Mouse (Mus musculus) spleen, adult 12 weeks (tissue): ENCODE results near the gene Morn4.
A peak's percentile ranks its signal among the peaks of the same experiment; 100 is the strongest.

ENCODE experiments used
- DNase-seq: peaks from one replicate; pipeline ENCODE4 v3.0.0; 2022; ENCODE audit warnings: low spot score

The Morn4 gene

DNA sequence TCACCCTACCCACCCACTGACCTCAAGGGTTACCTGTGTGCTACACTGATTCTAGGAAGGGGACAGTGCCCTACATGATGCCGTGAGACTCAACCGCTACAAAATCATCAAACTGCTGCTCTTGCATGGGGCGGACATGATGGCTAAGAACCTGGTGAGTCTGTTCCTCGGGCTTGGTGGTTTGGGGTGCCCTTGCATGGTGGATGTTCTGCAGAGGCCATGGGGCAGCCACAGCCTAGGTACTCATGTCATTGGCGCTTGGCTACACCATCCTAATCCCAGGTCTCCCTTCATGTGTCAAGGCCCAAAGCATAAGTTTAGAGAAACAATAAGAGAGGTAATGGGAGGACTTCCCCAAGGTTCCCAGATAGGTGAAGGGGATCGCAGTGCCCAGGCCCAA is 42.2 kb downstream of the Morn4 start:
- no peak for DNase-seq

DNA sequence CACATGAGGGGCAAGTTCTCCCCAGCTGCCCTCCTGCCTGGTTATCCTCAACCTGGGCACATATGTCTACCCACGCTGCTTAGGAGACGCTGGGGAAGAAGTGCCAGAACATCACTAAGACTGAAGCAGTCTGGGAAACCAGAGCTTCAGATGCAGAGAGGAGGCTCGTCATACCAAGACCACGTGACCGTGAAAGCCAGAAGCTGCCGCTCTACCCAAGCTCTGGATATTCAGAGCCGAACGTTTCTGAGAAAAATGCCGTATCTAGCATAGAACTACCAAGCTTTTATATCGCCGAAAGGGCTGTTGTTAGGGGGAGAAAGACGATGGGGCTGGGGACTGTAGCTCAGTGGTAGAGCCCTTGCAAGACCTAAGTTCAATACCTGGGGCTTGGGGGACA is 47.8 kb downstream of the Morn4 start:
- DNase-seq = no peak

DNA sequence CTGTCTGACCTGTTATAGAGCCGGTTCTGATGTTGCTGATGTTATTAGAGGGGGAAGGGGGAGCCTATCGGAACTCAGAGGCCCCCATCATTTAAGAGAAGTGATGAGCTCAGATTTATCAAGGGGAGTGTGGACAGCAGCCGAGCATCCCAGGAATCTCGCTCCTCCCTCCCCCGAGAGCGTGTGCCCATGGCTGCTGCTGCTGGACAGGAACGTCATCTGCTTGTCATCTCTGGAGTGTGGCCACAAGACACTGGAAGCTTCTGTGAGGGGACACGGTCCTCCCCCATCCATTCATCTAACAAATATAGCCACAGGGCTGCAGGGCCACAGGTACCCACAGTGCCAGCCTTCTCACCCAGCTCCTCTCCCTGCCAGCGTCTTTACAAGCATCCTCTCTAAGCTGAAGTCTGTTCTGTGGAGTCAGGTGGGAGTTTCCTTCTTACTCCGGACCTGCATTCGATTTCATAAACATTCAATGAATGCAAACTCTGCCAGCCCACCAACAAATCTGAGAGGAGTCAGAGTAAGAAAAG is 48.9 kb downstream of the Morn4 start:
- DNase-seq = no peak

DNA sequence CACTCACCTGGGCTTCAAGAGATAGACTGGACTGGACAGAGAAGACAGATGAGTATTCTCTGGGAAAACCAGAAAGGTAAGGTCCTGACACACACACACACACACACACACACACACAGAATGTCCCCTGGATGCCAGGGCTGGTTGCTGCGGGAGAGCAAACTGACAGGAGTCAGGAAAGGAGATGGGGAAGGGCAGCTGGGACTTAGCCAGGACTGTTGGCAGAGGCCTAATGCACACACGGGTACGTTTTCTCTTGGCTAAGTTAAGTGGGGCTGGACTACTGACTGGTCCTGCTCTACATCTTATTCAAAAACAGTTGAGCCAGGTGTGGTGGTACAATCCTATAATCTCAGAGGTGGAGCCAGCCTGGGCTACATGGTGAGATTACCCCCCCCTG is 49.8 kb downstream of the Morn4 start:
- no peak for DNase-seq

DNA sequence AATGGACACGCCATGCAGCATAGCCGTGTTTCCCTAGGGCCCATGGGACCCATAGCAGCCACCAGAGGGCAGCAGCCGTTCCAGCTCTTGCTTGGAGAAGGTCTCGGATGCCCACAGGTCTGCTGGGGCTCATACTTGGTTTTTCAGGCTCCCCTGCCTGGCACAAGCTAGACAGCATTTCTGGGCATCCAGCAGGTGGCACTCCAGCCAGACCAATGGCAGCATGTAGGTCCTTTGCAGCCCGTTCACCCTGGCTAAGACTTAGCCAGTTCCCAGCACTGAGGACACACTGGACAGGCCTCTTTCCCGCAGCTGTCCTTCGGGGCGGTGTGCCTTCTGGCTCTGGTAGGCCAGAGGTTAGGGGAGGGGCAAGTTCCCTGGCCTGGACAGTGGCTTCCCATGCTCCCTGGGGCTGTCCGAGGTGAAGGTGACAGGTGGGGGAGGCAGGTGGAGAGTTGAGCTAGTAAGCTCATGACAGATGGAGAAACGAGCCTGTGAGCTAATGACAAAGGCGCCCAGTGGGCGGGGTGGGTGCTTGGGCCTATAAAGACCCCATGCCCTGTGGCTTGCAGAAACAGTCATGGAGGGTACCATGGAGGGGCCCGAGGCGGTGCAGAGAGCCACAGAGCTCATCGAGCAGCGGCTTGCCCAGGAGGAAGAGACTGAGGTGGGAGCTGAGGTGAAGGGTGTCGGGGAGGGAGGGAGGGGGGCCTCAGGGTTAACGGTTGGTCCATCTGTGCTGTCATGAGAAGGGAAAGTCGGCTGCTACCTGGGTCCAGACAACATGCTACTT is 50.5 kb downstream of the Morn4 start, which contains the start of gene Ankrd2:
Gene Ankrd2, plus strand, starts transcription at position 545 of the 793 bp plus-strand sequence.
- DNase-seq = peak; percentile 33

DNA sequence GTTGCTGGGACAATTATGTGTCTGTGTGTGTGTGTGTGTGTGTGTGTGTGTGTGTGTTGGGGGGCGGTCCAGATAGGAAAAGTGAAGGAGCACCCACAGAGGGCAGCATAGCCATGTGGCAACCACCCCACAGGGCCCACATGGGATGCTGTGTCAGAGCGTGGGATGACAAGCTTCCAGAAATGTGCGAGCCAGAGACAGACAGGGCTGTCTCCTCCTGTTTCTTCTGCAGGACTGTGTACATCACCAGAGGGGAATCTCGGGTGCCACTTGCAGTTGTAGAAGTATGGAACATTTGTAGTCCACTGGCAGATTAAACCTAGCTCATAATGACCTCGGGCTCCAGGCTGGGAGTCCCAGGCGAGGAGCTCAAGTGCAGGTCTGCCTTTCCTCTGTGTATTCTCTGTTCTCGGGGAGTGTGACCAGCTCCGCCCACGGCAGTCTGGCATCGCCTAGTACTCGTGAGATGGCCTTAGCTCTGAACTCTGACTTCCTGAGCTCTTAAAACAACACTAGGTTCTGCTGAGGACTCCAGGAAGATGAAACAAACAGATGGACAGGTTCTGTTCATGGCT is 51.2 kb downstream of the Morn4 start:
- DNase-seq = no peak

DNA sequence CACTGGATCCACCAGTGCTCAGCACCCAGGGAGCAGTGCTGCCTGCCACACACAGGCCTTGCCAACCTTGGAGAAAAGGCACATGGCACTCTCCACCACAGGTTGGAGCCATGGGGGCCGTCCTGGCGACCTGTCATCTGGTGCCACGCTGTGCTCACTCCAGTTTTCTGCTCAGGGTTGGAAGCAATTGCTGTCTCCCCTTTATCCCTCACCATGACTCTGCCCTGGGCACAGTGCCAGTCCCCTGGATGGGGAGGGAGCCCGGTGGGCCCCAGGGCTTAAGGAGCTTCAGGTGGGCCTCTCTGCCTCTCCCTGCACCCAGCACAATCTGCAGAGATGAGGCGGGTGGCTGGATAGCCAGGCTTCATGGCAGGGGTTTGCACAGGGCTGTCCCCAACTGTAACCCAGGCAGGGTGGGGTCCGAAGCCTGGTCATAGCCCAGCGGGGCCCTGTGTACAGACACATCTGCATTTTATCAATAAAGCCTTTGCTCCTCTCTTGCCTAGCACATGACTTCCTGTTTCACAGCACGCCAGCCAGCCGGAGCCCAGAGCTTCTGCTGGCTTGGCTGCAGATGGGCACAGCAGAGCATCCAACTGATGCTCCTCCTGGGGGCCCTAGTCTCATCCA is 51.9 kb downstream of the Morn4 start:
- DNase-seq = no peak

DNA sequence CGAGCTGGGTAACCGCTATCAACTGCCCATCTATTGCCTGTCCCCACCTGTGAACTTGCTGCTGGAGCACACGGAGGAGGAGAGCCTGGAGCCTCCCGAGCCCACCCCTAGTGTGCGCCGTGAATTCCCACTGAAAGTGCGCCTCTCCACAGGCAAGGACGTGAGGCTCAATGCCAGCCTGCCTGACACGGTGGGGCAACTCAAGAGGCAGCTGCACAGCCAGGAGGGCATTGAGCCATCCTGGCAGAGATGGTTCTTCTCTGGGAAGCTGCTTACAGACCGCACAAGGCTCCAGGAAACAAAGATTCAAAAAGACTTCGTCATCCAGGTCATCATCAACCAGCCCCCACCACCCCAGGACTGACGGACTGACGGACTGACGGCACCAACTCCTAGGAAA is 52.5 kb downstream of the Morn4 start:
- DNase-seq = no peak

DNA sequence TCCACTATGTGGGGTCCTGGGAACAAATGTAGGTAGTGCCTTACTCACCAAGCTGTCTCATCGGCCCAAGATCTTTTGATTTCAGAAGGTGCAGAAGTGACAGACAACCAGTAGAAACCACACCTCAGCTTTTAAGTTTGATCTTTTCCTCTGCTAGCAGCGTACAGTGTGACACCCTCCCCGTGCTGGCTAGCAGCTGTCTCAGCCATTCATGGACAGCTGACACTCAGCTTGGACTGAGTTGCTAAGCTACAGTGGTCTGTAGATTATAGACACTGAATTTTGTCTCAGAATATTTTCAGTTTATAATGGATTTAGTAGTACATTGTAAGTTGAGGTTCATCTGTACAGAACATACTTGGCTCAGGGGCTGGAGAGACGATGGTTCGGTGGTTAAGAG is 55.0 kb downstream of the Morn4 start:
- no peak for DNase-seq

DNA sequence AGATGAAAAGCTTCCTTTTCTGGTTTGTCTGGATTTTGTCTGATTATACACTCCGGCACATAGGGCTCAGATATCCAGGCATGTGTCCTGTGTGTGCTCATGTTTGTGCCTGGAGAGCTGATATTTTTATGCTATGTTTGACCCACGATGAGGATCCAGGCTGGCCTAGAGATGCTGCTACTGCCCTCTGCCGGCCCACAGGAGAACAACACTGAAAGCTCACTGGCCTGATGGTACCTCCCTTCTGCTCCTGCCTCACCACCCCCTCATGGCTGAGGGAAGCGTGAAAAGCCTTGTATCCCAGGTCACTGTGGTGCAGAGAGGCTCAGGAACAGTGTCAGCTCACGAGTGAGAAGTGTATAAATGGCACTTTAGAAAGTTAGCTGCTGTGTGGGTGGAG is 60.0 kb downstream of the Morn4 start:
- peak; percentile 48 for DNase-seq
